Mouse (Mus musculus): ENCODE measurements around the gene Gphb5. TPM values are rescaled to one million over a fixed set of nuclear protein-coding genes. Genes with fewer than 3 reads are reported as not detected.
"Not testable (repeated sequence)": the region's sequence is repeated elsewhere in the genome, so short reads cannot be mapped to it uniquely, and the experiment has no call there.

Gphb5 gene
- total and polyA plus RNA-seq, 2 experiments from 2014 or later, result not detected

GRCm38 (mm10) chr12:75450592-75450991 is 34.0 kb upstream of the Gphb5 start:
- Histone ChIP-seq H3K27me3 (ENCODE audit: insufficient read depth, low read length) (no peaks in the 10 kb centered on the region), H3K4me1 (ENCODE audit: insufficient read depth, low read length) (no peaks in the 10 kb centered on the region), H3K4me3 (ENCODE audit: low read length) (no peak overlapping the region), H3K9ac (replicated peaks; ENCODE audit: low read length) (no peak overlapping the region), H3K9me3 (ENCODE audit: low read length) (no peaks in the 10 kb centered on the region), H3K36me3 (ENCODE audit: insufficient read depth, low read length) (peaks cover 12% of the 10 kb centered on the region), H3K27ac (no peak overlapping the region), H3K4me2 (ENCODE audit: low read depth, low read length) (no peak overlapping the region)
- ATAC-seq (no peak), DNase-seq (ENCODE audit: low spot score) (no peak)
- 87% methylated on average over 8 of the region's 8 CpGs for WGBS
- no peak for TF ChIP-seq CTCF (IDR thresholded peaks at IDR 0.05; ENCODE audit: low read depth)

- 78% methylated on average over 14 of the region's 14 CpGs for WGBS
- TF ChIP-seq CTCF (IDR thresholded peaks at IDR 0.05; ENCODE audit: low read depth), result no peak
Observed at GRCm38 (mm10) chr12:75450011-75450410, 33.4 kb upstream of the Gphb5 start.

GRCm38 (mm10) chr12:75449475-75449966 is 32.9 kb upstream of the Gphb5 start:
- Histone ChIP-seq H3K9me3 (ENCODE audit: low read length) (no peaks in the 10 kb centered on the region), H3K36me3 (ENCODE audit: insufficient read depth, low read length) (peaks cover 12% of the 10 kb centered on the region), H3K27ac (no peak overlapping the region), H3K27me3 (ENCODE audit: insufficient read depth, low read length) (no peaks in the 10 kb centered on the region), H3K9ac (replicated peaks; ENCODE audit: low read length) (no peak overlapping the region), H3K4me2 (ENCODE audit: low read depth, low read length) (no peak overlapping the region), H3K4me1 (ENCODE audit: insufficient read depth, low read length) (no peaks in the 10 kb centered on the region), H3K4me3 (ENCODE audit: low read length) (no peak overlapping the region)
- ATAC-seq, result 0 out of 2 replicates have a peak, but pooled peaks have one; percentile 59
- TF ChIP-seq CTCF (IDR thresholded peaks at IDR 0.05; ENCODE audit: low read depth), result peak; percentile 69
- DNase-seq (ENCODE audit: low spot score), result peak; percentile 49
- WGBS, result 65% methylated on average over 6 of the region's 6 CpGs

More at GRCm38 (mm10) chr12:75450011-75450410, 33.4 kb upstream of the Gphb5 start:
- H3K27me3 ChIP-seq (ENCODE audit: insufficient read depth, low read length), result no peaks in the 10 kb centered on the region
- DNase-seq (ENCODE audit: low spot score) (no peak), ATAC-seq (0 out of 2 replicates have a peak, but pooled peaks have one; percentile 18)
- H3K4me3 ChIP-seq (ENCODE audit: low read length), result no peak overlapping the region
- no peak overlapping the region for H3K4me2 ChIP-seq (ENCODE audit: low read depth, low read length)
- H3K4me1 ChIP-seq (ENCODE audit: insufficient read depth, low read length), result no peaks in the 10 kb centered on the region
- no peak overlapping the region for H3K9ac ChIP-seq (replicated peaks; ENCODE audit: low read length)
- H3K36me3 ChIP-seq (ENCODE audit: insufficient read depth, low read length), result peaks cover 12% of the 10 kb centered on the region
- H3K9me3 ChIP-seq (ENCODE audit: low read length), result no peaks in the 10 kb centered on the region
- no peak overlapping the region for H3K27ac ChIP-seq

- no peak for ATAC-seq
- 72% methylated on average over 5 of the region's 5 CpGs for WGBS
- H3K4me2 ChIP-seq (ENCODE audit: low read depth, low read length), result no peak overlapping the region
- H3K9ac ChIP-seq (replicated peaks; ENCODE audit: low read length), result no peak overlapping the region
- DNase-seq (ENCODE audit: low spot score), result peak; percentile 15
- H3K4me3 ChIP-seq (ENCODE audit: low read length), result no peak overlapping the region
- H3K9me3 ChIP-seq (ENCODE audit: low read length), result no peaks in the 10 kb centered on the region
- no peaks in the 10 kb centered on the region for H3K27me3 ChIP-seq (ENCODE audit: insufficient read depth, low read length)
- no peak for TF ChIP-seq CTCF (IDR thresholded peaks at IDR 0.05; ENCODE audit: low read depth)
- H3K4me1 ChIP-seq (ENCODE audit: insufficient read depth, low read length), result no peaks in the 10 kb centered on the region
- H3K27ac ChIP-seq, result no peak overlapping the region
- H3K36me3 ChIP-seq (ENCODE audit: insufficient read depth, low read length), result peaks cover 12% of the 10 kb centered on the region
Observed at GRCm38 (mm10) chr12:75448921-75449320, 32.3 kb upstream of the Gphb5 start.

- ATAC-seq, result no peak
- H3K9me3 ChIP-seq (ENCODE audit: low read length), result no peaks in the 10 kb centered on the region
Observed at GRCm38 (mm10) chr12:75446245-75446644, 29.7 kb upstream of the Gphb5 start.

GRCm38 (mm10) chr12:75432400-75432799 is 15.8 kb upstream of the Gphb5 start:
- H3K9me3 ChIP-seq (ENCODE audit: low read length); H3K36me3 ChIP-seq (ENCODE audit: insufficient read depth, low read length); H3K4me2 ChIP-seq (ENCODE audit: low read depth, low read length); ATAC-seq; DNase-seq (ENCODE audit: low spot score); H3K27me3 ChIP-seq (ENCODE audit: insufficient read depth, low read length); H3K4me3 ChIP-seq (ENCODE audit: low read length); H3K9ac ChIP-seq (replicated peaks; ENCODE audit: low read length); H3K4me1 ChIP-seq (ENCODE audit: insufficient read depth, low read length); H3K27ac ChIP-seq: not testable (repeated sequence)
- WGBS, result 85% methylated on average over 6 of the region's 6 CpGs

More at GRCm38 (mm10) chr12:75446245-75446644, 29.7 kb upstream of the Gphb5 start:
- TF ChIP-seq CTCF (IDR thresholded peaks at IDR 0.05; ENCODE audit: low read depth), result no peak
- Histone ChIP-seq H3K4me3 (ENCODE audit: low read length) (no peak overlapping the region), H3K4me2 (ENCODE audit: low read depth, low read length) (no peak overlapping the region), H3K9ac (replicated peaks; ENCODE audit: low read length) (no peak overlapping the region), H3K4me1 (ENCODE audit: insufficient read depth, low read length) (no peaks in the 10 kb centered on the region), H3K36me3 (ENCODE audit: insufficient read depth, low read length) (no peaks in the 10 kb centered on the region), H3K27me3 (ENCODE audit: insufficient read depth, low read length) (no peaks in the 10 kb centered on the region), H3K27ac (no peak overlapping the region)
- DNase-seq (ENCODE audit: low spot score), result no peak
- 81% methylated on average over 7 of the region's 7 CpGs for WGBS

- ATAC-seq (no peak), DNase-seq (ENCODE audit: low spot score) (no peak)
- Histone ChIP-seq H3K27ac (no peak overlapping the region), H3K9me3 (ENCODE audit: low read length) (0 out of 2 replicates have a peak, but pooled peaks cover 6% of the 10 kb centered on the region), H3K4me2 (ENCODE audit: low read depth, low read length) (no peak overlapping the region), H3K4me1 (ENCODE audit: insufficient read depth, low read length) (no peaks in the 10 kb centered on the region), H3K9ac (replicated peaks; ENCODE audit: low read length) (no peak overlapping the region), H3K27me3 (ENCODE audit: insufficient read depth, low read length) (no peaks in the 10 kb centered on the region), H3K36me3 (ENCODE audit: insufficient read depth, low read length) (no peaks in the 10 kb centered on the region), H3K4me3 (ENCODE audit: low read length) (no peak overlapping the region)
- TF ChIP-seq CTCF (IDR thresholded peaks at IDR 0.05; ENCODE audit: low read depth), result no peak
- WGBS, result 73% methylated on average over 1 of the region's 1 CpGs
Observed at GRCm38 (mm10) chr12:75429685-75430396, 13.3 kb upstream of the Gphb5 start.

Data from hindbrain, postnatal 0 days (tissue).